Mouse (Mus musculus) hindbrain, embryonic 16.5 days (tissue): ENCODE measurements around the gene Gap43. TPM values are rescaled to one million over a fixed set of nuclear protein-coding genes. Genes with fewer than 3 reads are reported as not detected.

Experiments used
- ATAC-seq: fragments of 200-750 bp; cut with Nextera tagmentation; 2 replicates; pipeline ENCODE4 v1.8.0; 2017; ENCODE audit warnings: moderate TSS enrichment, moderate library complexity
- H3K27ac ChIP-seq: fragments of 300-500 bp; sonication (generic); 2 replicates; pipeline ENCODE4 v1.5.1; 2014; ENCODE audit warnings: low read depth, mild to moderate bottlenecking, control low read depth, low read length, moderate library complexity
- H3K27me3 ChIP-seq: fragments of 300-500 bp; sonication (generic); replicated peaks from 2 replicates; pipeline ENCODE4 v1.6.1; 2014; ENCODE audit warnings: low read length; ENCODE audit not compliant: control insufficient read depth, insufficient read depth
- H3K36me3 ChIP-seq: fragments of 300-500 bp; sonication (generic); 2 replicates; pipeline ENCODE4 v1.6.1; 2014; ENCODE audit warnings: mild to moderate bottlenecking, low read length, moderate library complexity, mixed read lengths; ENCODE audit not compliant: control insufficient read depth, insufficient read depth
- H3K4me1 ChIP-seq: fragments of 300-500 bp; sonication (generic); 2 replicates; pipeline ENCODE4 v1.6.1; 2014; ENCODE audit warnings: low read depth, low read length; ENCODE audit not compliant: control insufficient read depth, insufficient read depth
- H3K4me2 ChIP-seq: fragments of 300-500 bp; sonication (generic); 2 replicates; pipeline ENCODE4 v1.6.1; 2014; ENCODE audit warnings: mild to moderate bottlenecking, low read length, control low read depth, moderate library complexity
- H3K4me3 ChIP-seq: fragments of 300-500 bp; sonication (generic); 2 replicates; pipeline ENCODE4 v1.5.1; 2014; ENCODE audit warnings: mild to moderate bottlenecking, low read length, control low read depth, moderate library complexity
- H3K9ac ChIP-seq: fragments of 300-500 bp; sonication (generic); 2 replicates; pipeline ENCODE4 v1.6.1; 2014; ENCODE audit warnings: low read depth, mild to moderate bottlenecking, control low read depth, low read length, moderate library complexity
- H3K9me3 ChIP-seq: fragments of 300-500 bp; sonication (generic); 2 replicates; pipeline ENCODE4 v1.6.1; 2014; ENCODE audit warnings: mild to moderate bottlenecking, low read length, moderate library complexity; ENCODE audit not compliant: control insufficient read depth
- WGBS: fragments of 180-500 bp; shearing (Covaris S2); extraction: QIAGEN DNeasy Blood & Tissue Kit; methylation state at CpG from one replicate; pipeline ENCODE4 v1.1.7; 2014; 5-methylcytosine and 5-hydroxymethylcytosine counted together
- polyA plus RNA-seq: library from polyadenylated mRNA; unstranded; fragments of >200 nt; fragmentation: Nextera tagmentation; extraction: Ambion mirVana; gene quantifications from 2 replicates; pipeline ENCODE4 v1.2.1, GENCODE M21; 2015

The Gap43 gene
- polyA plus RNA-seq, 1 experiment from 2014 or later, result 1,771 TPM

GRCm38 (mm10) chr16:42312125-42312524 is 28.3 kb downstream of the Gap43 start:
- no peak overlapping the region for H3K9ac ChIP-seq
- no peaks in the 10 kb centered on the region; the same call in none of the 2 replicates for H3K4me1 ChIP-seq
- no peaks in the 10 kb centered on the region for H3K9me3 ChIP-seq
- H3K36me3 ChIP-seq, result no peaks in the 10 kb centered on the region
- no peak overlapping the region for H3K27ac ChIP-seq
- 83% methylated on average over 1 of the region's 1 CpGs for WGBS
- ATAC-seq, result no peak
- no peaks in the 10 kb centered on the region for H3K27me3 ChIP-seq
- no peak overlapping the region for H3K4me2 ChIP-seq
- no peak overlapping the region for H3K4me3 ChIP-seq

GRCm38 (mm10) chr16:42308761-42309160 is 31.7 kb downstream of the Gap43 start:
- Histone ChIP-seq H3K27me3 (no peaks in the 10 kb centered on the region), H3K4me1 (peaks cover 24% of the 10 kb centered on the region), H3K9ac (no peak overlapping the region), H3K9me3 (no peaks in the 10 kb centered on the region), H3K4me2 (no peak overlapping the region), H3K36me3 (no peaks in the 10 kb centered on the region), H3K4me3 (no peak overlapping the region), H3K27ac (no peak overlapping the region)
- ATAC-seq, result no peak
- 52% methylated on average over 1 of the region's 1 CpGs for WGBS

- peak overlapping the region; percentile 27 for H3K4me3 ChIP-seq
- peak; percentile 84 for ATAC-seq
- 3% methylated on average over 14 of the region's 14 CpGs for WGBS
- peaks cover 32% of the 10 kb centered on the region for H3K4me1 ChIP-seq
- no peaks in the 10 kb centered on the region for H3K9me3 ChIP-seq
- H3K4me2 ChIP-seq, result peak overlapping the region; percentile 53
- H3K27me3 ChIP-seq, result no peaks in the 10 kb centered on the region
- no peaks in the 10 kb centered on the region for H3K36me3 ChIP-seq
- H3K27ac ChIP-seq, result peak overlapping the region; percentile 59
- H3K9ac ChIP-seq, result peak overlapping the region; percentile 51
Measured at GRCm38 (mm10) chr16:42305934-42306701, 34.3 kb downstream of the Gap43 start.

GRCm38 (mm10) chr16:42303461-42303860 is 37.0 kb downstream of the Gap43 start:
- H3K27me3 ChIP-seq, result no peaks in the 10 kb centered on the region
- no peaks in the 10 kb centered on the region for H3K9me3 ChIP-seq
- ATAC-seq, result peak; percentile 38; the same call in 1 of the 2 replicates
- 35% methylated on average over 6 of the region's 6 CpGs for WGBS
- no peak overlapping the region for H3K9ac ChIP-seq
- H3K36me3 ChIP-seq, result no peaks in the 10 kb centered on the region
- peak overlapping the region; percentile 36 for H3K27ac ChIP-seq
- H3K4me2 ChIP-seq, result no peak overlapping the region
- no peak overlapping the region for H3K4me3 ChIP-seq
- H3K4me1 ChIP-seq, result peaks cover 32% of the 10 kb centered on the region

- Histone ChIP-seq H3K4me1 (peaks cover 4% of the 10 kb centered on the region), H3K27me3 (no peaks in the 10 kb centered on the region), H3K9me3 (no peaks in the 10 kb centered on the region), H3K36me3 (peaks cover 3% of the 10 kb centered on the region; the same call in 1 of the 2 replicates), H3K27ac (no peak overlapping the region), H3K9ac (no peak overlapping the region), H3K4me2 (no peak overlapping the region), H3K4me3 (no peak overlapping the region)
- 64% methylated on average over 5 of the region's 5 CpGs for WGBS
- peak; percentile 66 for ATAC-seq
Measured at GRCm38 (mm10) chr16:42294481-42294880, 46.0 kb downstream of the Gap43 start.

GRCm38 (mm10) chr16:42294056-42294455 is 46.4 kb downstream of the Gap43 start:
- 86% methylated on average over 2 of the region's 2 CpGs for WGBS
- H3K27ac ChIP-seq, result no peak overlapping the region

GRCm38 (mm10) chr16:42291572-42291971 is 48.9 kb downstream of the Gap43 start:
- peak; percentile 43; the same call in 1 of the 2 replicates for ATAC-seq
- no peaks in the 10 kb centered on the region for H3K27me3 ChIP-seq
- no peak overlapping the region for H3K9ac ChIP-seq
- H3K27ac ChIP-seq, result no peak overlapping the region; the same call in 1 of the 2 replicates
- no peak overlapping the region for H3K4me2 ChIP-seq
- peaks cover 4% of the 10 kb centered on the region for H3K4me1 ChIP-seq
- no peaks in the 10 kb centered on the region for H3K9me3 ChIP-seq
- peaks cover 3% of the 10 kb centered on the region; the same call in 1 of the 2 replicates for H3K36me3 ChIP-seq
- H3K4me3 ChIP-seq, result no peak overlapping the region
- 79% methylated on average over 8 of the region's 8 CpGs for WGBS

More at GRCm38 (mm10) chr16:42294056-42294455, 46.4 kb downstream of the Gap43 start:
- peak; percentile 60; the same call in 1 of the 2 replicates for ATAC-seq
- H3K9me3 ChIP-seq, result no peaks in the 10 kb centered on the region
- no peaks in the 10 kb centered on the region for H3K27me3 ChIP-seq
- H3K4me1 ChIP-seq, result peaks cover 4% of the 10 kb centered on the region
- H3K9ac ChIP-seq, result no peak overlapping the region
- no peak overlapping the region for H3K4me2 ChIP-seq
- H3K36me3 ChIP-seq, result peaks cover 3% of the 10 kb centered on the region; the same call in 1 of the 2 replicates
- no peak overlapping the region for H3K4me3 ChIP-seq

GRCm38 (mm10) chr16:42284005-42284404 is 56.4 kb downstream of the Gap43 start:
- ATAC-seq, result no peak; the same call in 1 of the 2 replicates
- Histone ChIP-seq H3K4me2 (no peak overlapping the region), H3K4me3 (no peak overlapping the region), H3K27ac (no peak overlapping the region), H3K27me3 (no peaks in the 10 kb centered on the region), H3K4me1 (no peaks in the 10 kb centered on the region), H3K36me3 (no peaks in the 10 kb centered on the region; the same call in 1 of the 2 replicates), H3K9me3 (no peaks in the 10 kb centered on the region), H3K9ac (no peak overlapping the region)
- 49% methylated on average over 3 of the region's 3 CpGs for WGBS

GRCm38 (mm10) chr16:42277713-42278112 is 62.7 kb downstream of the Gap43 start:
- Histone ChIP-seq H3K9ac (no peak overlapping the region), H3K27ac (no peak overlapping the region), H3K4me3 (no peak overlapping the region), H3K4me1 (peaks cover 9% of the 10 kb centered on the region), H3K27me3 (no peaks in the 10 kb centered on the region), H3K4me2 (no peak overlapping the region), H3K36me3 (no peaks in the 10 kb centered on the region), H3K9me3 (no peaks in the 10 kb centered on the region)
- WGBS, result 92% methylated on average over 2 of the region's 2 CpGs
- ATAC-seq, result no peak
